Mouse (Mus musculus): ENCODE data around the gene Nhsl2.

GRCm38 (mm10) chrX:102053371-102053770 is 204.2 kb downstream of the Nhsl2 start:
- TF ChIP-seq CTCF (IDR thresholded peaks at IDR 0.05; ENCODE audit: extremely low read depth, insufficient read length, insufficient replicate concordance, low read depth, low read length) (no peak), POLR2A (IDR thresholded peaks at IDR 0.05; ENCODE audit: low read depth, low read length) (no peak)

Measured in small intestine, adult 2 months (tissue).